Mouse (Mus musculus) heart, adult 11 months (tissue): ENCODE measurements around the gene Mrnip.
A peak's percentile ranks its signal among the peaks of the same experiment; 100 is the strongest.

Source experiments
- DNase-seq: peaks from one replicate; pipeline ENCODE4 v3.0.0; 2022

The Mrnip gene

GRCm38 (mm10) chr11:50227226-50227625, 53.0 kb downstream of the Mrnip start:
- DNase-seq, result peak; percentile 95

GRCm38 (mm10) chr11:50227736-50228135, 53.5 kb downstream of the Mrnip start:
- DNase-seq, result no peak

GRCm38 (mm10) chr11:50228772-50229171, 54.5 kb downstream of the Mrnip start:
- DNase-seq, result peak; percentile 94

GRCm38 (mm10) chr11:50229252-50229910, 55.1 kb downstream of the Mrnip start:
- peak; percentile 94 for DNase-seq

- DNase-seq, result peak; percentile 93
These were observed 56.4 kb downstream of the Mrnip start for GRCm38 (mm10) chr11:50230481-50231304.

GRCm38 (mm10) chr11:50231411-50231810, 57.2 kb downstream of the Mrnip start:
- DNase-seq, result peak; percentile 88

GRCm38 (mm10) chr11:50233022-50233421, 58.8 kb downstream of the Mrnip start:
- no peak for DNase-seq

GRCm38 (mm10) chr11:50233993-50234392, 59.7 kb downstream of the Mrnip start:
- peak; percentile 91 for DNase-seq

- peak; percentile 93 for DNase-seq
These were observed 60.4 kb downstream of the Mrnip start for GRCm38 (mm10) chr11:50234606-50235005.

- peak; percentile 99 for DNase-seq
These were observed 62.3 kb downstream of the Mrnip start for GRCm38 (mm10) chr11:50236540-50236936.

GRCm38 (mm10) chr11:50236937-50237835, 62.9 kb downstream of the Mrnip start:
- peak; percentile 96 for DNase-seq

- peak; percentile 98 for DNase-seq
These were observed 64.1 kb downstream of the Mrnip start, which contains the start of gene Ltc4s for GRCm38 (mm10) chr11:50238324-50238723. Gene Ltc4s, minus strand, starts transcription at chr11:50238616.

GRCm38 (mm10) chr11:50238821-50239791, 64.9 kb downstream of the Mrnip start:
- peak; percentile 93 for DNase-seq

- peak; percentile 96 for DNase-seq
These were observed 66.1 kb downstream of the Mrnip start for GRCm38 (mm10) chr11:50240235-50240911.

- DNase-seq, result peak; percentile 91
These were observed 69.7 kb downstream of the Mrnip start for GRCm38 (mm10) chr11:50243926-50244325.

- peak; percentile 96 for DNase-seq
These were observed 71.0 kb downstream of the Mrnip start for GRCm38 (mm10) chr11:50245269-50245668.

GRCm38 (mm10) chr11:50248473-50249171, 74.4 kb downstream of the Mrnip start:
- no peak for DNase-seq
